Comparison of ENCODE assay signal across 13 mouse cellular contexts in genomic region chr16:90042874-90043273, GRCm38 (mm10).
DNase-seq lines count a peak whose midpoint lies in the region; ATAC-seq and TF ChIP-seq lines count a peak whose summit lies in the region.
"Had no signal": no experiment of that assay in that cellular context is flagged by ENCODE, and none has a peak within 500 bp of the region (broad histone marks: within the 10 kb centered on the region; RNA-seq: fewer than 3 reads in every experiment).

No protein-coding gene starts in this region.

- no peak overlapping the region for H3K4me2 ChIP-seq in midbrain, embryonic 13.5 days (replicated peaks)
- H3K4me2 ChIP-seq: embryonic facial prominence, embryonic 15.5 days; heart, embryonic 15.5 days had no signal

- peak; percentile 64 for ATAC-seq in monocyte, adult 5-6 weeks (replicated peaks; ENCODE audit: insufficient number of reproducible peaks, low FRiP score, low TSS enrichment, poor library complexity, severe bottlenecking)
- ATAC-seq in midbrain, embryonic 13.5 days, result no peak

- intact Hi-C loops in heart, postnatal 25 days (cut with DNase I), result no loop called here

- WGBS in midbrain, embryonic 13.5 days, result 90% methylated on average over 10 of the region's 10 CpGs
- 93% methylated on average over 10 of the region's 10 CpGs for WGBS in kidney, adult 2 months

- DNase-seq in heart, adult 11 months, result peak; percentile 91
- DNase-seq in heart, postnatal 25 days (ENCODE audit: low spot score), result no peak
- peak; percentile 9 for DNase-seq in right cerebral cortex, adult 18-20 months
- no peak for DNase-seq in right cerebral cortex, postnatal 14 days
- peak; percentile 37 to 43 for DNase-seq in layer of hippocampus, postnatal 10 days (ENCODE audit: low spot score in 2 of 2)
- no peak for DNase-seq in kidney, adult 2 months
- DNase-seq: cerebellum, adult 9-11 months; gastrocnemius, postnatal 10 days; midbrain, embryonic 14.5 days had no signal

- no peak overlapping the region for H3K4me3 ChIP-seq in midbrain, embryonic 13.5 days (replicated peaks)
- no peak overlapping the region for H3K4me3 ChIP-seq in kidney, adult 2 months (ENCODE audit: insufficient read depth, low read depth, low read length)
- H3K4me3 ChIP-seq: embryonic facial prominence, embryonic 15.5 days; heart, embryonic 15.5 days had no signal

- no peaks in the 10 kb centered on the region for H3K36me3 ChIP-seq in midbrain, embryonic 13.5 days
- H3K36me3 ChIP-seq in kidney, adult 2 months (ENCODE audit: control insufficient read depth, insufficient read depth, low read length), result no peaks in the 10 kb centered on the region
- H3K36me3 ChIP-seq: embryonic facial prominence, embryonic 15.5 days; heart, embryonic 15.5 days had no signal

- H3K27ac ChIP-seq in midbrain, embryonic 13.5 days, result no peak overlapping the region
- no peak overlapping the region for H3K27ac ChIP-seq in kidney, adult 2 months (ENCODE audit: insufficient read depth, low read depth, low read length)
- H3K27ac ChIP-seq: embryonic facial prominence, embryonic 15.5 days; heart, embryonic 15.5 days had no signal

- H3K9me3 ChIP-seq in midbrain, embryonic 13.5 days, result no peaks in the 10 kb centered on the region
- H3K9me3 ChIP-seq: embryonic facial prominence, embryonic 15.5 days; heart, embryonic 15.5 days had no signal

- no peak for TF ChIP-seq POLR2A in kidney, adult 2 months (IDR thresholded peaks at IDR 0.05; ENCODE audit: low read depth, low read length)

- no peaks in the 10 kb centered on the region for H3K27me3 ChIP-seq in midbrain, embryonic 13.5 days
- H3K27me3 ChIP-seq in kidney, adult 2 months (replicated peaks; ENCODE audit: control insufficient read depth, insufficient read depth, low read length), result no peaks in the 10 kb centered on the region
- H3K27me3 ChIP-seq: embryonic facial prominence, embryonic 15.5 days; heart, embryonic 15.5 days had no signal

- no peak overlapping the region for H3K9ac ChIP-seq in midbrain, embryonic 13.5 days (replicated peaks)
- H3K9ac ChIP-seq: embryonic facial prominence, embryonic 15.5 days; heart, embryonic 15.5 days had no signal

- TF ChIP-seq CTCF in kidney, adult 2 months (conservative IDR thresholded peaks at IDR 0.05; ENCODE audit: insufficient read depth, insufficient read length, low read depth, low read length), result no peak

- H3K4me1 ChIP-seq in midbrain, embryonic 13.5 days (replicated peaks), result peaks cover 30% of the 10 kb centered on the region
- H3K4me1 ChIP-seq in kidney, adult 2 months (ENCODE audit: control insufficient read depth, insufficient read depth, low read length), result no peaks in the 10 kb centered on the region

Comparison
In these comparisons a context has a peak if more than half of its experiments do, and no peak if none do; other contexts are left out.
1. DNase-seq: peak in heart, adult 11 months (single experiment), right cerebral cortex, adult 18-20 months (single experiment) and layer of hippocampus, postnatal 10 days (2 of 2); none in heart, postnatal 25 days (single experiment), right cerebral cortex, postnatal 14 days (single experiment) and kidney, adult 2 months (single experiment).